Mouse (Mus musculus) kidney, postnatal 0 days (tissue): ENCODE measurements around the gene Arhgap42. TPM values are rescaled to one million over a fixed set of nuclear protein-coding genes. Genes with fewer than 3 reads are reported as not detected.

Experiments
- ATAC-seq: fragments of 200-750 bp; cut with Nextera tagmentation; replicated peaks from 2 replicates; pipeline ENCODE4 v1.8.0; 2017; ENCODE audit warnings: low read depth, moderate number of reproducible peaks, moderate TSS enrichment, moderate library complexity; ENCODE audit not compliant: low FRiP score
- DNase-seq: peaks from one replicate; pipeline ENCODE4 v3.0.0-alpha.2; 2016; ENCODE audit warnings: low spot score
- H3K27ac ChIP-seq: fragments of 300-500 bp; sonication (generic); 2 replicates; pipeline ENCODE4 v1.5.1; 2014; ENCODE audit warnings: mild to moderate bottlenecking
- H3K27me3 ChIP-seq: fragments of 300-500 bp; sonication (generic); 2 replicates; pipeline ENCODE4 v1.6.1; 2014; ENCODE audit warnings: low read length, mixed read lengths; ENCODE audit not compliant: insufficient read depth
- H3K36me3 ChIP-seq: fragments of 300-500 bp; sonication (generic); 2 replicates; pipeline ENCODE4 v1.6.1; 2014; ENCODE audit warnings: low read length, mixed read lengths; ENCODE audit not compliant: insufficient read depth
- H3K4me1 ChIP-seq: fragments of 300-500 bp; sonication (generic); replicated peaks from 2 replicates; pipeline ENCODE4 v1.6.1; 2014; ENCODE audit warnings: antibody characterized with exemption, low read length, mixed read lengths; ENCODE audit not compliant: insufficient read depth
- H3K4me2 ChIP-seq: fragments of 300-500 bp; sonication (generic); 2 replicates; pipeline ENCODE4 v1.6.1; 2014; ENCODE audit warnings: mild to moderate bottlenecking, low read length, moderate library complexity, mixed read lengths
- H3K4me3 ChIP-seq: fragments of 300-500 bp; sonication (generic); replicated peaks from 2 replicates; pipeline ENCODE4 v1.5.1; 2014; ENCODE audit warnings: low read depth, low read length
- H3K9ac ChIP-seq: fragments of 300-500 bp; sonication (generic); 2 replicates; pipeline ENCODE4 v1.6.1; 2014; ENCODE audit warnings: low read depth, low read length
- H3K9me3 ChIP-seq: fragments of 300-500 bp; sonication (generic); replicated peaks from 2 replicates; pipeline ENCODE4 v1.6.1; 2016; ENCODE audit warnings: low read length, inconsistent platforms, mixed read lengths
- CTCF ChIP-seq: IDR thresholded peaks from 2 replicates; pipeline ENCODE4 v1.5.1; 2016; ENCODE audit warnings: antibody characterized with exemption, low read depth, mild to moderate bottlenecking, moderate library complexity
- WGBS: fragments of 180-500 bp; shearing (Covaris S2); extraction: QIAGEN DNeasy Blood & Tissue Kit; methylation state at CpG from one replicate; pipeline ENCODE4 v1.1.7; 2014; 5-methylcytosine and 5-hydroxymethylcytosine counted together
- polyA plus RNA-seq: library from polyadenylated mRNA; unstranded; fragments of >200 nt; fragmentation: Nextera tagmentation; extraction: Ambion mirVana; gene quantifications from 2 replicates; pipeline ENCODE4 v1.2.1, GENCODE M21; 2015

Gene Arhgap42
- polyA plus RNA-seq, 1 experiment from 2014 or later = 30.8 TPM

DNA sequence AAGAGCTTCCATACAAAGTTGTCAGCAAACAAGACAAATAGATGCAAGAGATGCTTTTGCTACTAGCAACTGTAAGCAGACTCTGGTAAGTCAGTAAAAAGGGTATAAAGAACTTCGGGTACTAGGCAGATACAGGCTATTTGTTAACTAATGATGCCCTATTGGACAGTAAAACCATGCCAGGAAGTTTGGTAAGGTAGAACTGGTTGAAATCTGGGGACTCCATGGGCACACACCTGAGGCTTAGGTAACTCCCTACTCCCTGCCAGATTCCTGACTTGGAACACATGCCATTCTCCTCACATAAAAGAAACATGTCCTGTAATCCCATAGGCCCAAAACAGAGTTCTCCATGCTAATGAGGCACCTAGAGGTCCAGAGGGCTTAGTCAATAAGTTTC lies 142.1 kb downstream of the Arhgap42 start:
- Histone ChIP-seq H3K9me3 (no peaks in the 10 kb centered on the region), H3K4me2 (no peak overlapping the region), H3K27ac (no peak overlapping the region), H3K36me3 (no peaks in the 10 kb centered on the region), H3K4me3 (no peak overlapping the region), H3K27me3 (no peaks in the 10 kb centered on the region), H3K4me1 (no peaks in the 10 kb centered on the region), H3K9ac (no peak overlapping the region)
- ATAC-seq (no peak), DNase-seq (no peak)
- WGBS = 88% methylated on average over 1 of the region's 1 CpGs
- TF ChIP-seq CTCF = no peak

- no peak overlapping the region for H3K9ac ChIP-seq
- H3K27me3 ChIP-seq = no peaks in the 10 kb centered on the region
- H3K4me1 ChIP-seq = no peaks in the 10 kb centered on the region
- DNase-seq (peak; percentile 71), ATAC-seq (no peak)
- no peak overlapping the region for H3K4me3 ChIP-seq
- H3K36me3 ChIP-seq = no peaks in the 10 kb centered on the region
- no peak overlapping the region for H3K4me2 ChIP-seq
- no peak overlapping the region for H3K27ac ChIP-seq
- no peaks in the 10 kb centered on the region for H3K9me3 ChIP-seq
- 50% methylated on average over 1 of the region's 1 CpGs for WGBS
- no peak for TF ChIP-seq CTCF
Measured at GRCm38 (mm10) chr9:9093096-9093495, 145.8 kb downstream of the Arhgap42 start.

DNA sequence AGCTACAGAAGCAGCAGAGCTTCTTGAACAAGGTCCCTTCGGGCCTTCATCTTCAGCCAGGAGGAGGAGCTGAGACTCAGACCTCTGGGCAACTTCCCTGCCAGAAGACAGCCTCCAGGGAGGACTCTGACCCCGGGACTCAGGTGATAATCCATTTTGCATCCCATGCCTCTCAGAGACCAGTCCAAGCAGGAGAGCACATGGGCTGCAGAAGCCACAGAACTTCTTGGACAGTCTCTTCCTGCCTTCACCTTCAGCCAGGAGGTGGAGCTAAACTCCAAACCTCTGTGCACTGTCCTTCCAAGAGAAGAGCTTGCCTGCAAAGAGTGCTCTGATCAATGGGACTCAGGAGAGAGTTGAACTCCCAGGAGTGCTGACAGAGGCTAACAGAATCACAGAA lies 155.5 kb downstream of the Arhgap42 start:
- ATAC-seq (peak; percentile 81), DNase-seq (no peak)
- no peak overlapping the region for H3K4me3 ChIP-seq
- H3K9ac ChIP-seq = no peak overlapping the region
- no peaks in the 10 kb centered on the region for H3K9me3 ChIP-seq
- no peaks in the 10 kb centered on the region for H3K4me1 ChIP-seq
- TF ChIP-seq CTCF = peak; percentile 64
- no peaks in the 10 kb centered on the region for H3K36me3 ChIP-seq
- H3K27ac ChIP-seq = no peak overlapping the region
- WGBS = 81% methylated on average over 2 of the region's 2 CpGs
- no peak overlapping the region for H3K4me2 ChIP-seq
- H3K27me3 ChIP-seq = no peaks in the 10 kb centered on the region

DNA sequence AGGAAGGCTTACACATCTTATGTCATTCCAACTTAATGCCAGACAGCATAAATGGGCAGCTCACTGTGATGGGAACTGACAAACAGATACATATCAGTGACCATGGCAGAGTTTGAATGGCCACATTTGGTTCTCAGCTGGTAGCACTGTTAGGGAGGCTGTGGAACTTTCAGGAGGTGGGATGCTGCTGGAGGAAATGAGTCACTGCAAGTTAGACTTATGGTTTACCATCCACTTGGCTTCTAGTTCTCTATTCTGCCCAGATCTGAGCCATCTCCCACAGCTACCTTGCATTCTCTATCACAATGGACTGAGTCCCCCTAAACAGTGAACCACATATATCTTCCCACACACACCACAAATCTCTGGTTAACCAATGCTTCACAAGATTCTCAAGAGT lies 186.0 kb downstream of the Arhgap42 start:
- H3K27ac ChIP-seq = no peak overlapping the region
- no peaks in the 10 kb centered on the region for H3K9me3 ChIP-seq
- H3K36me3 ChIP-seq = no peaks in the 10 kb centered on the region
- no peak for DNase-seq
- H3K9ac ChIP-seq = no peak overlapping the region
- TF ChIP-seq CTCF = no peak
- H3K4me1 ChIP-seq = no peaks in the 10 kb centered on the region
- no peaks in the 10 kb centered on the region for H3K27me3 ChIP-seq
- H3K4me3 ChIP-seq = no peak overlapping the region
- no peak overlapping the region for H3K4me2 ChIP-seq
- no peak for ATAC-seq

GRCm38 (mm10) chr9:9051184-9051583 lies 187.7 kb downstream of the Arhgap42 start:
- Histone ChIP-seq H3K9ac (no peak overlapping the region), H3K36me3 (no peaks in the 10 kb centered on the region), H3K4me3 (no peak overlapping the region), H3K27me3 (no peaks in the 10 kb centered on the region), H3K4me1 (no peaks in the 10 kb centered on the region), H3K9me3 (no peaks in the 10 kb centered on the region), H3K27ac (no peak overlapping the region), H3K4me2 (no peak overlapping the region)
- ATAC-seq = no peak
- 52% methylated on average over 5 of the region's 5 CpGs for WGBS
- DNase-seq = peak; percentile 79
- peak; percentile 75 for TF ChIP-seq CTCF

DNA sequence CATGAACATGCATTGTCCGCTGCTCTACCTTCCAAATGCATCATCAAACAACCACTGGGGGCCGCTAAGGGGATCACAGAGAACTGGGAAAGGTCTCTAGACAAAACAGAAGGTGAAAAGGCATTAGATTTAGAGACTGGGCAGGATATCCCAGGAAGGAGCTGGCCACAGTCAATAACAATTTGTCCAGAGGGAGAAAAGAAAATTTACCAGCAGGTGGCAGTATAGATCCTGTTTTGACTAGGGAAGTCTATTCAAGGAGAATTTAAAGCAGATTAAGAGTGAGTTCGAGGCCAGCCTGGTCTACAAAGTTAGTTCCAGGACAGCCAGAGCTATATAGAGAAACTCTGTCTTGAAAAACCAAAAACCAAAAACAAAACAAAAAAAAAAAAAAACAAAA lies 189.7 kb downstream of the Arhgap42 start:
- Histone ChIP-seq H3K4me2 (no peak overlapping the region), H3K4me1 (no peaks in the 10 kb centered on the region), H3K27ac (no peak overlapping the region), H3K9ac (no peak overlapping the region), H3K36me3 (no peaks in the 10 kb centered on the region), H3K27me3 (no peaks in the 10 kb centered on the region), H3K4me3 (no peak overlapping the region), H3K9me3 (no peaks in the 10 kb centered on the region)
- DNase-seq (peak; percentile 58), ATAC-seq (no peak)
- TF ChIP-seq CTCF = peak; percentile 59
- WGBS = 58% methylated on average over 3 of the region's 3 CpGs

GRCm38 (mm10) chr9:9041009-9041408 lies 197.9 kb downstream of the Arhgap42 start:
- Histone ChIP-seq H3K27ac (no peak overlapping the region), H3K4me2 (no peak overlapping the region), H3K36me3 (no peaks in the 10 kb centered on the region), H3K27me3 (no peaks in the 10 kb centered on the region), H3K4me1 (no peaks in the 10 kb centered on the region), H3K9me3 (no peaks in the 10 kb centered on the region), H3K4me3 (no peak overlapping the region), H3K9ac (no peak overlapping the region)
- no peak for TF ChIP-seq CTCF
- 91% methylated on average over 7 of the region's 7 CpGs for WGBS
- ATAC-seq (no peak), DNase-seq (no peak)
